Mouse (Mus musculus) left cerebral cortex, adult 18-20 months (tissue): ENCODE data around the gene Cpsf2. TPM values are rescaled to one million over a fixed set of nuclear protein-coding genes. Genes with fewer than 3 reads are reported as not detected.
"Not testable (repeated sequence)": the region's sequence is repeated elsewhere in the genome, so short reads cannot be mapped to it uniquely, and the experiment has no call there.

Source experiments
- DNase-seq, 2 experiments: peaks; one replicate each; pipeline ENCODE4 v3.0.0; 2021 to 2022; ENCODE audit warnings: low spot score in 2 of 2, mixed read lengths in 1 of 2
- long read RNA-seq, 2 experiments: library from polyadenylated mRNA; stranded (forward); transcript quantifications; one replicate each; pipeline ENCODE4 v2.0.0; 2021
- total RNA-seq, 2 experiments: library from RNA; stranded (reverse); gene quantifications; 2 replicates each; pipeline ENCODE4 v1.2.3; 2021

Cpsf2 gene
- total RNA-seq = 10 to 100 TPM; 26.4 to 27.4 TPM
- long read RNA-seq, experiment 1, full-length matches to known transcripts = 24 of 30 reads
- long read RNA-seq, experiment 1, partial matches to known transcripts = 1 of 30 reads
- long read RNA-seq, experiment 1, other reads (novel, unspliced or antisense) = 5 of 30 reads
- long read RNA-seq, experiment 2, full-length matches to known transcripts = 22 of 28 reads
- long read RNA-seq, experiment 2, partial matches to known transcripts = 4 of 28 reads
- long read RNA-seq, experiment 2, other reads (novel, unspliced or antisense) = 2 of 28 reads

GRCm38 (mm10) chr12:101975601-101976571 lies at the start of gene Cpsf2:
Gene Cpsf2, plus strand, starts transcription at chr12:101975988.
- peak; percentile 67 to 86 for DNase-seq

GRCm38 (mm10) chr12:101928423-101928822 lies 47.4 kb upstream of the Cpsf2 start:
- no peak for DNase-seq

- DNase-seq = no peak
Observed at GRCm38 (mm10) chr12:101935223-101935622, 40.6 kb upstream of the Cpsf2 start.

- no peak for DNase-seq
Observed at GRCm38 (mm10) chr12:101937572-101937971, 38.2 kb upstream of the Cpsf2 start.

GRCm38 (mm10) chr12:101947986-101948385 lies 27.8 kb upstream of the Cpsf2 start:
- peak in 1 of 2 experiments; percentile 18 for DNase-seq

GRCm38 (mm10) chr12:101948801-101949200 lies 27.0 kb upstream of the Cpsf2 start:
- no peak for DNase-seq

GRCm38 (mm10) chr12:101955821-101956220 lies 20.0 kb upstream of the Cpsf2 start:
- DNase-seq = not testable (repeated sequence)

- DNase-seq = no peak
Observed at GRCm38 (mm10) chr12:101957079-101957941, 18.5 kb upstream of the Cpsf2 start.

GRCm38 (mm10) chr12:101957942-101958544 lies 17.7 kb upstream of the Cpsf2 start, which contains the start of gene Atxn3:
Gene Atxn3, minus strand, starts transcription at chr12:101958246.
- peak; percentile 98 for DNase-seq

GRCm38 (mm10) chr12:101958556-101958955 lies 17.2 kb upstream of the Cpsf2 start:
- DNase-seq = no peak

- DNase-seq = not testable (repeated sequence)
Observed at GRCm38 (mm10) chr12:101958960-101959780, 16.6 kb upstream of the Cpsf2 start.

- no peak for DNase-seq
Observed at GRCm38 (mm10) chr12:101971311-101971710, 4.5 kb upstream of the Cpsf2 start.

GRCm38 (mm10) chr12:101972230-101972629 lies 3.6 kb upstream of the Cpsf2 start:
- no peak for DNase-seq

GRCm38 (mm10) chr12:101974571-101974970 lies 1.2 kb upstream of the Cpsf2 start:
- no peak for DNase-seq

GRCm38 (mm10) chr12:101975167-101975600 lies 604 bp upstream of the Cpsf2 start:
- DNase-seq = no peak

- no peak for DNase-seq
Observed at GRCm38 (mm10) chr12:101976651-101977403, 1.0 kb downstream of the Cpsf2 start.

GRCm38 (mm10) chr12:101977404-101977915 lies 1.7 kb downstream of the Cpsf2 start:
- no peak for DNase-seq

GRCm38 (mm10) chr12:101978162-101978561 lies 2.4 kb downstream of the Cpsf2 start:
- no peak for DNase-seq

GRCm38 (mm10) chr12:101978588-101978987 lies 2.8 kb downstream of the Cpsf2 start:
- DNase-seq = no peak
